ENCODE assay signal across 7 mouse cellular contexts in the genomic region with DNA sequence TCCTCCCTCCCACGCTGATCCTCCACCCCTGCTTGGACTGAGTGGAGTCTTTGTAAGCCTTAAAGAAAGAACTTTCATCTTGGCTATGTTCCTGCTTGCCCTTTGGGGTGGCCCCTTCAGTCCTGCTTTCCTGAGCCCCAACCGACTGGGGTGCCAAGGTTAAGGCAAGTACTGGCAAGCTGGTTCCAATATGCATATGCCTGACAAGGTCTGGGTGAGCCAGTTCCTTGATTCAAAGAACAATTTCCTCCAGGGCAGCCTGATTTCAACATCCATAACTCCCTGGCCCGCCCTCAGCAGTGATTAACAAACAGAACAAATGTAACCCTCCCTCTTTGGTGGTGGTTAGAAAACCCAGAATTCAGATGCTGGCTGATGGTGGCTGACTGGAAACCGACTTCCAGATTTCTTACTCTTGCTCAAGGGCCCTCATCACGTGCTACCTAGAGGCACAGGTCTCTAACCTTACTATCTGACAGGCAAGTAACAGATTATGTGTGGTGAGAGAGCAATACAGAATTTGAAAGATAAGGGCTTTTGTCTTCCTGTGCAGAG. TPM values are rescaled to one million over a fixed set of nuclear protein-coding genes. Genes with fewer than 3 reads are reported as not detected.
DNase-seq lines count a peak whose midpoint lies in the region; ATAC-seq lines count a peak whose summit lies in the region.
"Not testable (repeated sequence)": the region's sequence is repeated elsewhere in the genome, so short reads cannot be mapped to it uniquely, and the experiment has no call there.

A gene (plus strand): TSS at position 353 of the 555 bp plus-strand sequence.

- not testable (repeated sequence) for H3K4me2 ChIP-seq in forebrain, embryonic 13.5 days; kidney, embryonic 14.5 days (replicated peaks; ENCODE audit: low read depth, low read length); midbrain, embryonic 13.5 days (replicated peaks)
- 0 out of 2 replicates have a peak within 1 kb of the TSS, but pooled peaks have one; percentile 12 for H3K4me2 ChIP-seq in stomach, embryonic 14.5 days (replicated peaks; ENCODE audit: low read depth, low read length)

- H3K9ac ChIP-seq in forebrain, embryonic 13.5 days; kidney, embryonic 14.5 days (ENCODE audit: low read depth, low read length); midbrain, embryonic 13.5 days (replicated peaks); stomach, embryonic 14.5 days (replicated peaks; ENCODE audit: low read depth, low read length): not testable (repeated sequence)

- not testable (repeated sequence) for H3K36me3 ChIP-seq in forebrain, embryonic 13.5 days (ENCODE audit: poor library complexity, severe bottlenecking); kidney, embryonic 14.5 days (ENCODE audit: control insufficient read depth, insufficient read depth, low read length); midbrain, embryonic 13.5 days; stomach, embryonic 14.5 days (ENCODE audit: control insufficient read depth, insufficient read depth, low read length)

- H3K27ac ChIP-seq in forebrain, embryonic 13.5 days = peak within 1 kb of the TSS; percentile 31; the same call in 1 of the 2 replicates
- H3K27ac ChIP-seq in kidney, embryonic 14.5 days (ENCODE audit: low read depth, low read length) = 0 out of 2 replicates have a peak within 1 kb of the TSS, but pooled peaks have one; percentile 42
- 0 out of 2 replicates have a peak within 1 kb of the TSS, but pooled peaks have one; percentile 14 for H3K27ac ChIP-seq in midbrain, embryonic 13.5 days
- peak within 1 kb of the TSS; percentile 34 for H3K27ac ChIP-seq in stomach, embryonic 14.5 days (ENCODE audit: low read length)

- H3K4me3 ChIP-seq in forebrain, embryonic 13.5 days; kidney, embryonic 14.5 days (ENCODE audit: low read length); midbrain, embryonic 13.5 days (replicated peaks); stomach, embryonic 14.5 days (ENCODE audit: low read depth, low read length): not testable (repeated sequence)

- ATAC-seq in forebrain, embryonic 13.5 days = peak; percentile 68
- ATAC-seq in kidney, embryonic 14.5 days (ENCODE audit: low FRiP score, low TSS enrichment) = not testable (repeated sequence)
- peak; percentile 76 for ATAC-seq in midbrain, embryonic 13.5 days
- peak; percentile 74; the same call in 1 of the 2 replicates for ATAC-seq in stomach, embryonic 14.5 days (ENCODE audit: insufficient number of reproducible peaks, insufficient read depth, low FRiP score, low read depth)

- not testable (repeated sequence) for H3K9me3 ChIP-seq in forebrain, embryonic 13.5 days (replicated peaks); kidney, embryonic 14.5 days (ENCODE audit: control insufficient read depth, low read length); midbrain, embryonic 13.5 days; stomach, embryonic 14.5 days (ENCODE audit: control insufficient read depth, low read depth, low read length)

- intact Hi-C loops in heart, postnatal 14 days (cut with DNase I) = not testable (repeated sequence)

- H3K4me1 ChIP-seq in forebrain, embryonic 13.5 days = peaks cover 11% of the 10 kb centered on the region
- not testable (repeated sequence) for H3K4me1 ChIP-seq in kidney, embryonic 14.5 days (ENCODE audit: control insufficient read depth, insufficient read depth, low read length); midbrain, embryonic 13.5 days (replicated peaks); stomach, embryonic 14.5 days (ENCODE audit: control insufficient read depth, insufficient read depth, low read length)

- not testable (repeated sequence) for H3K27me3 ChIP-seq in forebrain, embryonic 13.5 days; kidney, embryonic 14.5 days (ENCODE audit: control insufficient read depth, insufficient read depth, low read length); midbrain, embryonic 13.5 days; stomach, embryonic 14.5 days (ENCODE audit: control insufficient read depth, insufficient read depth, low read length)

- WGBS in forebrain, embryonic 13.5 days = 43% methylated on average over 5 of the region's 5 CpGs
- WGBS in kidney, embryonic 14.5 days = 41% methylated on average over 4 of the region's 5 CpGs
- WGBS in midbrain, embryonic 13.5 days = 48% methylated on average over 5 of the region's 5 CpGs
- WGBS in stomach, embryonic 14.5 days = 40% methylated on average over 5 of the region's 5 CpGs

- peak; percentile 49 for DNase-seq in adrenal gland, postnatal 14 days
- DNase-seq in heart, postnatal 14 days = peak; percentile 19 to 29
- DNase-seq in lung, adult 18-20 months = peak; percentile 73 to 84

RNA-seq across cellular contexts. Expression of the gene that starts here (rescaled TPM):
- total RNA-seq in adrenal gland, postnatal 14 days (2021) = 10.5 and 12.8 TPM in 2 replicates
- 1.1 and 1.4 TPM in 2 replicates for polyA plus RNA-seq in forebrain, embryonic 13.5 days (2015; fragmentation: Nextera tagmentation; extraction: Ambion mirVana)
- 1 to 10 TPM; 3.8 to 5.7 TPM for total RNA-seq in heart, postnatal 14 days (2021)
- 1.3 and 1.9 TPM in 2 replicates for polyA plus RNA-seq in kidney, embryonic 14.5 days (2014; fragmentation: Nextera tagmentation; extraction: Ambion mirVana)
- polyA plus RNA-seq in midbrain, embryonic 13.5 days (2015; fragmentation: Nextera tagmentation; extraction: Ambion mirVana) = 0.90 and 1.0 TPM in 2 replicates
- 23.8 and 25.4 TPM in 2 replicates for polyA plus RNA-seq in stomach, embryonic 14.5 days (2014; fragmentation: Nextera tagmentation; extraction: Ambion mirVana)

Comparison
In these comparisons a context has a peak if more than half of its experiments do, and no peak if none do; other contexts are left out.
1. DNase-seq: peak in every context shown above with its lines; median percentile 78 in lung, adult 18-20 months; 49 in adrenal gland, postnatal 14 days; 24 in heart, postnatal 14 days.